Mouse (Mus musculus): ENCODE measurements at regions not wholly inside any gene's neighbourhood (a gene's known extent, or its start where the extent isn't known, plus 50 kb on each side); places are given as distances from the start of the nearest gene placed in this dataset.

DNA sequence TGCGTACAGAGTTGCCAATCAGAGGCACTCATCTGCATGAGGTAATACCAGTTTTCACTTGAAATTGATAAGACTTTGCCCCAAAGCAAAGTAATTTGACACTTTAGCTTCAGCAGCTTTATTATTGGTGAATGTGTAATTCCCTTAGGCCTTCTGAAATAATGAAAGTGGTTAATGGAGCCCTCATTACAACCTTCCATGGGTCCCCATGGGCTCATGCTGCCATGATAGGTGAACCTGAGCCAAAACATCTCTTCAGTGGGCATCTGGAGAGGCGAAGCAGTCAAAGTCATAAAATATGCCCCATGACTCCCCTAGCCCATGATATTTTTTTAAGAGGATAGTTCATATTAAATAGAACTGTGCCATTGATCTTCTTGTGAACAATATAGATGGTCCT, 471.1 kb upstream of the Zeb2 start:
- DNase-seq = no peak

DNA sequence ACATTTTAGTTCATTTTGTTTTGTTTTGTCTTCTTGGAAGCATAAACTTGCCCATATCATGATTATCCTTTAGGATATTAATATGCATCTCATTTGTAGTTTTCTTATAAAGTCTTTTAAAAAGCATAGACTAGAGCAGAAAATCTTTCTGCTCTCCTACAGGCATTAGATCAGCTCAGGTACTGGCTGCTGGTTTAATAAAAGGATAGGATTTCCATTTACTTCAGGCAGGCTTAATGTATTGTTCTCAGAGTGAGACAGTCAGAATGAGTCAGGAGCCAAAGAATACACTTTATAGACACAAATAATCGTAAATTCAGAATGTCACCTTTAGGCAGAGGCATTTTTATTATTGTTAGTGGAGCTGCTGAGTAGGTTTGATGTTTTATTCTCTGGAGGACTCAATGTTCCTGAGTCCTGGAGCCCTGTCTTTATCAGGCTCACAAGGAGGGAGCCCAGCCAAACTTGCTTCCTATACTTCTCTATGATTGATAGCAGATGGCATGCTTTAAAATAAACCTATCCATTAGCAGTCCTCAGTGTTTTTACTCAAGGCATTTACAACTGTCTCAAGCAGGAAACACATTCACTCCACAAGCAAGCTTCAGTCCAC, 469.5 kb upstream of the Zeb2 start:
- DNase-seq = no peak

DNA sequence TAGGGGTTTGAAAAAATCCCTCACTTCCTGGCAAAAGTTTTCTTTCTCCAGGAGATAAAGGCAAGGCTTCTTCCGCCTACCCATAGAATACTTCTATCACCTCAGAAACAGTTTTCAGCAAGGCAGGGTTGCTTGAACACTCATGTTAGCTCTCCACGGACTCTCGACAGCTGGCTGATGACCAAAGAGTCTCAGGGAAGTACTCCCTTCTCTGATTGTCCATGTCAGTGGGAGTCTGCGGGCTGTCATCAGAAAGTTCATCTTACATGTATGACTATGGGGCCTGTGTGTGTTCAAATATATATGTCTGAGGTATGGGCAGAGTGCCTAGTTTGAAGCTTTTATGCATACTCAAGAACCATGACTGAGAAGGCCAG, 464.3 kb upstream of the Zeb2 start:
- DNase-seq = no peak

DNA sequence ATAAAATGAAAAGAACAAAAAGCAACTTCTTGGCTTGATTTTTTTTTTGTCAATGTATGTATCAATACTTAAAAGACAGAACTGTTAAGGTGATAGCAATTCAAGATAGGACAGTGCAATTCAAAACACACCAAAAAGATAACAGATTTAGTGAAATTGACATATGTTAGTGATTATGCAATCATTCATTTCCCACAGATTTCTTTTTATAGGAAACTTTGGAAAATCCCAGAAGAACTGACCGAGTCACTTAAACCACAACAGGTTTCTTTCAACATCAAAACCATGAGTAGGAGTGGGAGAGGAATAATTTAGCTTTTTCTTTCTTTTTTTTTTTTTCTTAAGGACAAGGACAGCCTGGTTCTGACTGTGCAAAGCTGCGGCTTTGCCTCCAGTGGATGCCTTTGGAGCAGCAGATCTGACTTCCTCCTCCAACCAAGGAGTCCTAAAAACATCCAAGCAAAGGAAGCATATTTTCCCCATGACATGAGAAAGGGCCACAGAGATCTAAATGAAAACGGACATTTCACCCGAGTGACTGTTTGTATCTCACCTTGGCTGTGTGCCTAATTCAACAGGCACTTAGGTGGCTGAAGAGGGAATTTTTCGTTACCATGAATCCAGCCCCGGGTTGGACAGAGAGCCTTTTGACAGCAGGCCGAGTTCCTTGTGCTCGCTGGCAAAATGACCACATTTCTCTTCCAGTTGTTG, 463.8 kb upstream of the Zeb2 start:
- DNase-seq = peak; percentile 97

DNA sequence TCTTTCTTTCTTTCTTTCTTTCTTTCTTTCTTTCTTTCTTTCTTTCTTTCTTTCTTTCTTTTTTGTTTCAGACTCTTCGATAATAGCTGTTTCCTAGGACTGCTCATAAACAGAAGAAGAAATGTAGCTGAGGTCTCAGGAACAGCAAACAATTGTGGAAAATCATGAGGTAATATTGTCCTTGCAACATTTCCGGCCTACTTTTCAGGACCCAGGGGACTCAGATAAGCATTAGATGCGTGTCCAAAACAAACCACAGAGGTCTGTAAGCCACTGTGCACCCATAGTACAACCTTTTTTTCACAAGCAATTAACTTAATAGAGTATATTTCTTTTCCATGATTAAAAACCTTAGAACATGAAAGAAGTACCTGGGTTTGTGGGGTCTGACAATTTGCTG, 455.7 kb upstream of the Zeb2 start:
- DNase-seq = peak; percentile 94

DNA sequence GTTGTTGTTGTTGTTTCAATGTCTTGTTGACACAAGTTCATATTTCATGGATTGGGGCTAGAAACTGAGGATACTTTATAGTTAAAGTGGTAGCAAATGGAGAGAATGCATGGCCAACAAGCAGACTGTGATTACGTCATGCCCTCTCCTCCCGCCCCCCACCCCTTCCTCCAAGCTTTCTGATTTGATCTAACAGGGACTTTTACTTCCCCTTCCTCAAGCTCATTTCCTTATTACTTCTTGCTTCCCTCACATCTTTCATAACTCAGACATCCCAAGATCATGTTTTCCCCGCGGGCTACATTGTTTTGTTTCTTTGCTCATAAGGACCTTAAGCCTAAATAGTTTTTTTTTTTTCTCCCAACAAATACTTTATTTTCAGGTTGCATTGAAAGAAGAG, 437.5 kb upstream of the Zeb2 start:
- no peak for DNase-seq

DNA sequence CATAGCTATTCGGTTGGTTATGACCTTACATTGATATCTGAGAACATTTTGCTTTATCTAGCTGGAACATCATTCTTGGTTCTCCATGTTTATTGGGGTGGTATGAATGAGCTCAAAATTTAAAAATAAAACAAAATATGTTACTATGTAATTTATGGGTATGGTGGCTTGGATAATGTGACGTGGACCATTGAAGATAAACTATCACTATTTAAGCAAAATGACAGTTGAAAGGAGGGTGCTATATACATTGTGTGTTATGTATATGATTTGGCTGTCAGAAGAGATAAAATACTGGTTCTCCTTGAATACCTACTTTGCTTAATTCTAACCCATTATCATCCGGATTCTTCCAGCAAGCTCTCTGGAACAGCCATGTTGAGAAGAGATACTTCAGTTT, 424.2 kb upstream of the Zeb2 start:
- DNase-seq = no peak

DNA sequence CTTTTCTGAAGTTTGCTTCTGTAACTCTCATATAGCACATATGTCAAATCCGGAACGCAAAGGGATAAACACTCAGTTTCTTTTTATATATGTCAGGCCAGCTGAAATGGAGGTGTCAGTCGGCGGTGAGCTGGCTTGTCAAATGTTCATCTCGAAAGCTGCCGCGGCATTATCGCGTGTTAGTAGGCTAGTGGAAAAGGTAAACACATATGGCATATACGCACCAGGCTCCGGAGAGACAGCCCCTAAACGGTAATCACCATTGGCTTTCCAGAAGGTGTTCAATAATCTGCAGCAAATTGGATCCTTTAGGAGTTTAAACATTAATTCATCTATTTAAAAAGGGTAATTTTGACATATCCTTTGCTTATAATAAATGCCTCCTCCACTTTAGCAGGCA, 421.8 kb upstream of the Zeb2 start:
- no peak for DNase-seq

DNA sequence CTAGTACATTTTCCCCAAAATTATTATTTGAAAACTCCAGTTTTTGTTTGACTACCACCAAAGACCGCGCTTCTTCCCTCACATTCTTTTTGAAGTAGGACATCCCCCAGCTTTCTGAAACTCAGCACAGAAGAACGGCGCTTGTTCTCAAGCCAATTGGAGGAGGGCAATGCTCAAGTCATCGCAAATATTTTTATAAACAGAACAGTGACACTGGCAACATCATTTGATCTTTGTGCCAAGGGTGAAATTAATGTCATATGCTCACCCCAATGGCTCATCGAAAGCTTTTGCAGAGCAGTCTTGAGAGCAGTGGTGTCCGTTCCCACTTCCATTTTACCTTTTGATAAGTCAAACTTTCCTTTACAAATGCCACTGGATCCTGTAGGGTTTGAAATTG, 420.5 kb upstream of the Zeb2 start:
- DNase-seq = no peak

DNA sequence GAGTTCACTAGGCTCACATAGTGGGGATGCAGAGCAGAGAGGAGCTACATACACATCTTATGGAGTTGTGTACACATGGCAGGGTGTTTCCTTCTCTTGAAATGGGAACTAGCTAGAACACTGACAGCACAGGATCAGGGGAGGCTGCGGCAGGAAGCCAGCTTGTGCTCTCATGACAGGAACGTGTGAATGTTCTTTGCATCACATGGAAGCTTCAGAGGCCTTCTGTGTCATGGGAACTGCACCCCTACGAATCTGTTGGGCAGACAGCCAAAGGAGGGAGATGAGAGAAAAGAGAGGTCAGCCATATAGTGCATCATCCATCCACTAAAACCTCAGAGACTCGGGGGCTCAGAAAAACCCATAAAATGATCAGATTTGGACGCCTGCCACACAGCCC, 417.6 kb upstream of the Zeb2 start:
- peak; percentile 96 for DNase-seq

DNA sequence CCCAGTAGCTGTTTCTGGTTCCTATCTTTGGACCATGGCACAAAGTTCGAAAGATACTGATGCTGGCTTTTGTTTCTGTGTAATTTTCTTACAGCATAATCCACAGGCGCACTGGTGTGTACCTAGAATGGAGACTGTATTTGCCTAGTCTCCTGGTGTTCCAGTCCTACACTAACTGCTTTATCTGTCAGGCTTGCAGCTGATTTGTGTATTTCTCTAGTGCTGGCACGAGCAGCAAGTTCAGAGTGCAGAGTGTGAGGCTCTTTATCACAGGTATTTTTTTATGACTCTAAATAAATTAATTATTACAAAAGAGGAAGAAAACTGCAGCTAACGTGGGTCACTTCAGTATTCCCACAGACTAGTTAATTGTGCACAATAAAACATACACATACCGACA, 405.1 kb upstream of the Zeb2 start:
- no peak for DNase-seq

DNA sequence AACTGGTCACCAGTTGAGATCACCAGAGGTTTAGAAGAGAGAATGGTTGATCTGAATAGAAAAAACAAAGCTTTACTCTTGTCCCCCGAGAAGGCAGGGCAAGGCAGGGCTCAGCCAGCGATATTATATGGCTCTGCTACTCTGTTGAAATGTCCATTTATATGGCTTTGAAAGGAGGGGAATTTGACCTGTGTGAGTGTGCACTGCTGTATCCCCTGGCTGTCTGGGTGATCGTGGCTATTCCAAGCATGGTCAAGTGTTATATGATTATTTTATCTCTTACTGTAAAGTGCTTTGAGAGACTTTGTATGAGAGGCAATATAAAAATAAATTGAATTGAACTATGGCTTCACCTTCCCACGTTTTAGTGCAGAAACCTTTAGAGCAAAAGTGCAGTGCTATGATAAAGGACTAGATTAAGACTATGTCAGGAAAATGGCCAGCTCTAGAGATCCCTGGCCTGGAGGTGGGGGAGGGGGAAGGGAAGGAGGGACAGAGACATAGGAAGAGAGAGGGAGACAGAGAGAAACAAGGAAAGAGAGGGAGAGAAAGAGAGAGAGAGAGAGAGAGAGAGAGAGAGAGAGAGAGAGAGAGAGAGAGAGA, 402.5 kb upstream of the Zeb2 start:
- no peak for DNase-seq

DNA sequence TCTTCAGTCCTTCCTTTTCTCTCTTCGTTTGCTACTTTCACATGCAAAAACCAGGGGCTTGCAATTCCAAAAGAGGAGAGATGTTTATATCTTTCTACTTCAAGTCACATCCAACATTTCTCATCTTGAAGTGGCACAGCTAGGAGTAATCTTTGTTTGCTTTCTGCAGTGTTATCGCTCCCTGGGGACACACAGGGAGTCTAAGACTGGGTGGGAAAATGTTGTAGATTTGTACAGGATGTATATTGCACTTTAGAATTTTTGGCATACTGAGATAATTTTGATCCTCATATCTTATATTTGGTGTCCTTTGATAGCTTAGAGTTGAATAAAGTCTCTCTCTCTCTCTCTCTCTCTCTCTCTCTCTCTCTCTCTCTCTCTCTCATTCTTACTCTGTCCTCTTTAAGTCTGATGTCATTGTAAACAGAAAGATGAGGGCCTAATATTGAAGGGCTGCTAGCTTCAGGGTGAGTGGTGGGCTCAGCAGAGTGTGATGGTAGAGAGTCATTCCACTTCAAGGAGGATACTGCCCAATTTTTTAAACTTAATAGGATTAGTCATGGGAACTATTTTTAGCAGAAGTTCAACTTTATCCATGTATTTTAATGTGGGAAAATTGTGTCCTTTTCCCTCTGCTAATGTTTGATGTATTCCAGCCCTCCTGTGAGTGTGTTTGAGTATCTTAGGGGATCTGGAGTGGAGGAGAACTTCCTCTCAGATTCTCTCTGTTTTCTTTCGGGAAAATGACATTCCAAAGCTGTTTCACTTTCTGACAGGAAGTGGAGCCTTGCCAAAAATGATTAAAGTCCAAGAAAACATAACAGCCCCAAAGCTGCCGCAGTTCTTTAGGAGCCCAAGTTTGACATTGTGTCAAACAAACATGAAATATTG, 397.3 kb upstream of the Zeb2 start:
- peak; percentile 92 for DNase-seq

DNA sequence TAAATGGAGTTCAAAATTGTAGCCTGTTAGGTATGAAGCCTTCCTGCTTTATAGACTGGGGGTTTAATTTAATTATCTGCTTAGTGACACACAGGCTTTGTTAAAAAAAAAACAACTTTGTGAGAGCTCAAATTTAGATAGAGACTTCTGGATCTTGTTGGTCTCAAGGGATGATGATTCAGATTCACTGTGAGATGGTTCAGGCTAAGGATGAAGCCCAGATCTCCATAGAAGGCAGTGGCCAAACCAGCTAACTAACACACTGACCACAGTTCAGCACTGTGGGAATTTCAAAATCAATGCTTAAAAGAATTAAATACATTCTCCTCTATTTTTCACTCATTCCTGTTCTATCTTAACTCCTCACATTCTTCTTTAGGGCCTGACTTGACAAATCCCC, 395.7 kb upstream of the Zeb2 start:
- peak; percentile 89 for DNase-seq

DNA sequence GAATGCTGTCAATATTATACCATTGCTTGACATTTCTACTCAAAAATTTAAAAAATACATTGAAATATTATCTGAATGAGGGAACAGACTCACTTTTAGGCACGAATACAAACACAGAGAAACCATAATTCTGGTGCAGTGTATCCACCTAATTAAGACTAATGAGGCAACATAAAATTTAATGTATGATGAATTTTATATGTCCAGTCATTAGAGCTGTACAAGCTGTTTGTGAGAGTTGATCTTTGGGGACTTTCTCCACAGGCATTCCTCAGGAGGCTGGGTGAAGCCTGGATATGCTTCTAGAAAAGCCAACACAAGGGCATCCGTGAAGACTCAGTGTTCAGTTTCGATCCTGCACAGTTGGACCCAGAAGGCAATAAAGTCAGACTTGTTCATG, 394.6 kb upstream of the Zeb2 start:
- DNase-seq = no peak

DNA sequence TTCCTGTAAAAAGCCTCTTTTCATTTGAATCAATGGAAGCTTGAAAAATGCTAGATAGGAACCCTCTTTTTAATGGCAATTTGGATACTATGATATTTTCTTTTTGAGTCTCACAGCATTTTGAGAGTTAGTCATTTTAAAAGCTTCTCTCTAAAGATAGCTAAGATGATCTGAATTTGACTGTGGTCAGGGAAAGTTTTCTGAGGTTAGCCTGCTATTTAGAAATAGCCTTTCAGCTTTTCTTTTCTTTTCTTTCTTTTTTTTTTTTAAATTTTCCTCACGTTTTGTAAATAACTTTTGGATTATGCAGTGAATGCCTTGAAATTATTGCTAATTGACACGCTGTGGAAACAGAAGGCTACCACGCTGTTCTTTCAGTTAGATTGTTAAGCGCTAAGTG, 387.3 kb upstream of the Zeb2 start:
- DNase-seq = no peak

DNA sequence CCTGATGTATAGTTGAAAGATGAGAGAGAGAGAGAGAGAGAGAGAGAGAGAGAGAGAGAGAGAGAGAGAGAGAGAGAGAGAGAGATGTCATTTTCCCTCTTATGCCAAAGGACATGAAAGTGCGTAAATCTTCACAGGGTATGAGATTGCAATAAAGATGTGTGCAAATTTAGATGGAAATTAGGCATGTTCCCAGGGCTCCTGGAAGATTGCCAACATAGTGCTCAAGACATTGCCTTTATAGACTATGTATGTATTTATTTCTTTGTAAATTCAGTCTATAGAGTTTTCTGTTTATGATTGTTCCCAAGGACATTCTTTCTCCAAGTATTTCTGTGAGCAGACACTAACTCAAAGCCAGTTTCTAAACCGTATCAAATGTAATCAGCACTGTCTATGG, 376.5 kb upstream of the Zeb2 start:
- no peak for DNase-seq

DNA sequence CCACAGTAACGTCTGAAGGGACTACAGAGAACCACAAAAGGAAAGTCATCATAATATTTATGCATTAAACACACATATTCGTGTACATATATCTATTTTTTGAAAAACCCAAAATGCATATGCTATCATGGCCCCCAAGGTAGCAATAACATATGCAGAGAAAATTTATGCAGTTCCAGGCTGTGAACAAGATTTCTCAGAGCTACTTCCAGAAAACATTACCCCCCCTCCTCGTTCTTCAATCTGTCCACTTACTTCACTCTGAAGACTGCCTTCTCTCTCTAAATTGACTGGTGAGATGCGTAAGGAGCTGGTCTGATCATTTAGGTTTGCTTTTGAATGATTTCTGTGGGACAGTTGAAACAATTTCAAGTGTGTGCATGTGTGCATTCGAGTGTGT, 369.3 kb upstream of the Zeb2 start:
- no peak for DNase-seq

DNA sequence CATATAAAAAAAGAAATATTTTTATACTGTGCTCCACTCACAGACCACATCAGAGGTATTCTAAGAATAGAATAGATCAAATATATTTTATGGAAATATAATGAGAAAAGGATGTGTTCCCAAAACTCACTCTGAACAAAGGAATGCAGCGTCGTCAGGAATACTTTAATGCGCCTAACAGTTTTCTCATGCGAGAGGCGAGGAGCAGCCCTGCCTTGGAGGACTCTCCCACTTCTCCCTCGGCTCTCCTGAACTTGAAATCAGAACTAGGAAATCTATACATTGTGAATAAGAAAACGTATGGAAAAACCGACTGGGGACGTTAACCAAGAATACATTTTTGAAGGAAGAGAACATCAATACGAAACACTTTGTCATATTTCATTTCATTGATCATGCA, 368.3 kb upstream of the Zeb2 start:
- DNase-seq = no peak

DNA sequence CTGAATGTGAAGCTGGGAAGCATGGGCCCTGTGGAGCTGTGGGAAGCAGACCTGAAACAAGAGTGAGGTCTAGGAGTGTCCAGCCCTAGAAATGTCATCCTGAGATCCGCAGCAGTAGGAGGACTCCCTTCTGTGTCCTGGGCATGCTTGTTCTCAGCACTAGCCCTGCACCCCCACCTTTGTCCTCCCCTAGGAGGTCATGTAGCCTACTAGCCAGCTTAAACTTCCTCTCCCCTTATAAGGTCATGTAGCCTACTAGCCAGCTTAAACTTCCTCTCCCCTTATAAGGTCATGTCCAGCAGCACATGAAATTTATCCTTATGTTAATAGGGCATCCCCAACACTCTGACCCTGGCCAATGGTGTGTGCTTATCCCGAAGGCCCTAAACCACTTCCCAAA, 363.5 kb upstream of the Zeb2 start:
- DNase-seq = peak; percentile 48

DNA sequence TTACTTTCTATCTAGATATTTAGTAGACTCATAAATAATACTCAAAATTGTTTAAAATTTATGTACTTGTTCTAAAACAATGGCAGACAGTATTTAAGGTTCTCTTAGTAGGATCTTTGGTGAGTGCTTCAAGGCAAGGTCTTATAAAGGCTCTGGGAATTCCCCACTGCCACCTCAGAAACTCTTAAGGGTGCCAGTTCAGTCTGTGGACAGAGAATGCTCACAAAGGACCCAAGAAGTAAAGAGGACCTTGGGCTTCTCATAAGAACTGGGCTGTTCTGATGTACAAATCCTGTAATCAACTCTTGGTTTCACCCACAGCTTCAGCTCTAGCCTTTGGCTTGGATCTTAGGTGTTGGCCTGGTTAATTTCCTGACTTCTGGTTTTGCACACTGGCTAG, 358.8 kb upstream of the Zeb2 start:
- DNase-seq = peak; percentile 61

DNA sequence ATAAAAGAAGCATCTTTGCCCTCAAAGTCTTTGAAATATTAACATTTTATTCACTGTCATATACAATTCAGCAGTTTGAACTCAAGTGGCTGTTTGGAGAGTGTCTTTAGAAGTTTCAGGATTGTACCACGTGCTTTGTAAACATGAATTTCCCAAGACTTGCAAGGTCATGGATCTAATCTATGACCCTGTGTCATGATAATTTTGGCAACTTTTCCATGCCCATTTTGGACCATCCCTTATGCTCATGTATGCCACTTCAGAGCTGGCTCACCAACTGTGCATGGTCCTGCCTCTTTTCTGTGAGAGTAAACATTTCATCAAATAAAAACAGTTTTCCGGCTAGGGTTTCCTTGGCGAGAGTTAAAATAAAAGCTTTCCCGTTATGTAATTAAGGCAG, 347.1 kb upstream of the Zeb2 start:
- DNase-seq = no peak

DNA sequence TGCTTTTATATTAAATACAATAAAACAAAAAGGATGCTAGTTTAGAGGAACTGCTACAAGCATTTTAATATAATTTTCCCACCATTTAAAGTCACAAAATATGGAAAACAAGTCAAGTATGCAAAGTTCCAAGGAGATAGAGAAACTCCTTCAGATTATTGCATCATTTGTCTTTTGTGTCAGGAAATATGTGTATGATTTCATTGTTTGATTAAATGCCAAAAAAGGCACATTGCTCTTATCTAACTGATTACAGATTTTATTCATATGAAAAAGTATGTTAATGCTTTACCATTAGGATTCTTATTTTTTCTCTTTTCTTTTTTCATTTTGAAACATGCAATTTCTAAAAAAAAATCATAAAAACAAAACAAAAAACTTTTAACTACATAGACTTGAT, 342.2 kb upstream of the Zeb2 start:
- no peak for DNase-seq

DNA sequence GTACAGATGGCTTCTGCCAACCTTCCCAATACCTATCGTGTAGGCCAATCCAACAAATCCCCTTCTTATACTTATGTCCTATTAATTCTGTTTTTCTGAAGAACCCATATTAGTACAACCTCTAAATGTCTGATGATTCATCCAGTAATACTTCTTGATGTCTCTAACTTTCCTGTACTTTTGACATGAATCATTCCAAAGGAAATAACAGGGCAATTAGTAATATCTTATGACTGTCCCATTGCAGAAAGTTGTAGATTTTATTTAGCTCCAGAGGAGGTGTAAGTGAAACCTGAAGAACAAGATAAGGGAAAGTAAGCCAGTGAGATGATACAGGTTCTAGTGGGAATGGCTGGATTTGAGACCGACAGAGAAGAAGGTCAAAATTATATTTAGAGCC, 337.6 kb upstream of the Zeb2 start:
- no peak for DNase-seq

Measured in heart, adult 11 months (tissue).